Mouse (Mus musculus): ENCODE measurements around the gene Atp6v0a2. TPM values are rescaled to one million over a fixed set of nuclear protein-coding genes. Genes with fewer than 3 reads are reported as not detected.

The Atp6v0a2 gene
- 10 to 100 TPM; 81.7 to 86.2 TPM for polyA plus RNA-seq (2017; shearing (Covaris generic))

DNA sequence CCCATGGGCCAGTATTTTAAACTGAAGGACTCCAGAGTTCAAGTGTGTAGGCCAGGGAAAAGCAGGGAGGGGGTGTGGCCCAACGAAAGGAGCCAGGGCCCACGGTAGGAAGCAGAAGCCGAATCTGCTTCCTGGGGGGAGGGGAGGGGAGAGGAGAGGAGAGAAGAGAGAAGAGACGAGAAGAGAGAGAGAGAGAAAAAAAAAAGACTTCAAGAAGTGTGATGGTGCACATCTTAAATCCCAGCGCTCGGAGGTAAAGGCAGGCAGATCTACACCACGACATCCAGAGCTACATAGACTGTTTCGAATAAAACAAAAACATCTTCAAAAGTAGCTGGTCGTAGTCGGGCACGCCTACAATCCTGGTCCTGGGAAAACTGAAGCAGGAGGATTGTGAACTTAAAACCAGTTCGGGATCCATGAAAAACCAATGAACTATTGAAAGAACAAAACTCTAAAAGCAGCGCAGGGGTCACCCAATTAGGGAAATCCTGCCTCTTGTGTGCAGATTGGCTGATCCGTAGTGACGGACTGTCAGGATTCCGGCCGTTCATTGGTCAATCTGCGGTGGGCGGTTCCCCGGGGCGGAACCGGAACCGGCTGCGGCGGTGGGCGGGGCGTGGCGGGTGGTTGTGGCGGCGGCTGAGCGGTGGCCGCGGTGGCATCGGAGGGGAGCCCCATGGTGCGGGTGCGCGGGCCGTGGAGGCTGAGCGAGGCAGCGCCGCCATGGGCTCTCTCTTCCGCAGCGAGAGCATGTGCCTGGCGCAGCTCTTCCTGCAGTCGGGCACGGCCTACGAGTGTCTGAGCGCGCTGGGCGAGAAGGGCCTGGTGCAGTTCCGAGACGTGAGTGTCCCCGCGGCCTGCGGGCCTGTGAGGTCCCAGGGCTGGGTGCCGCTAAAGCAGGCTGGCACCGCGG lies at the start of gene Atp6v0a2:
Atp6v0a2 (plus strand) TSS at position 129 of the 916 bp plus-strand sequence.

DNA sequence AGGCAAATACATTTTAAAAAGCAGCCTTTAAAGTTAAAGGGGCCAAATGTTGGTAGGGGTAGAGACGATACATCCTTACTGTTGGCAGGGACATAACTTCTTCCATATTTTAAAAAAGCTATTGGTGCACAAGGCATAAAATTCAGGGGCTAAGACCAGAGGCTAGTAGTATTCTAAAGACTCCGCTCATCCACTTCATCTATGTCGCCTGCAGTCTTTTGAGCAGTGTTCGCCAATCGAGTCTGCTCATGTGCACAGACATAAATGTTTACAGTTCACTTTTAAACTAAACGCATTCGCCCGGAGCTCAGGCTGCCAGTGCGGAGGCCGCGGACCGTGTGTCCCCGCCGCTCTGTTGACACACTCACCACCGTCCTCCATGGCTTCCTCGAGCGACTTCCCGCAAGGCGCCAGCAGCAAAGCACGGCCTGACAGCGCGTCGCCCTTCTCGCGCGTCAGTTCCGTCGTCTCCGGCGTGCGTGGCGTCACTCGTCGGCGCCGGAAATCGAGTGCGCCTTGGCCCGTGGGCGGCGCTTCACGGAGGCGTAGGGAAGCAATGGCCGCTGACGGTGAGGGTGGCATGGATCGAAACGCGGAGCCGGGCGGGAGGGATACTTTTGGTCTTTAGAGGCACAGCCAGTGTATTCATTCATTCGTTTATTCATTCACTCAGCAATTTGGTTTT lies 49.6 kb upstream of the Atp6v0a2 start, which contains the start of the genes Eif2b1 and Gtf2h3:
Eif2b1 (minus strand) TSS at position 499 of the 685 bp plus-strand sequence.
Gtf2h3 (plus strand) TSS at position 508 of the 685 bp plus-strand sequence.

DNA sequence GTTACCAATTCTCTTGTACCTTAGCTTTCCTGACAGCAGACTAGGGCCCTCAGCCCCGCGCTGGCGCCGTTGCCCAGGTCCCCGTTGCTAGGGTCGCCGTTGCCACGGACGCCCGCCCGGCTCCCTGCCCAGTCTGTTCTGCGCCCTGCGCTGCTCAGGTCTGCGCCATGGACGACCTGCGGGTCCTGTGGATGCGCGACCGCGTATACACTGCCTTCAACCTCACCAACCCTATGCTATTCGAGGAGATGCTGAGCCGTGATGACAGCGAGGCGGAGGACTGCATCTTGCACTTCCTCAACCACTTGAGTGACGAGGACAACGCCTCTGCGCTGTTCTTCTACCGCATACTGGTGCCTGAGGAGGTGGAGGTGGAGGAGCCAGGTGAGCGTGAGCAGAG lies 96.6 kb downstream of the Atp6v0a2 start, which contains the start of gene Dnah10:
Dnah10 (plus strand) TSS at position 89 of the 400 bp plus-strand sequence.

Other genes with a start within 250 kb of the Atp6v0a2 start
- 100 to 1,000 TPM in 1 of 2 experiments, 10 to 100 TPM in 1; 98.7 to 103 TPM for gene Sbno1, start 202.6 kb upstream of the Atp6v0a2 start, polyA plus RNA-seq (2017; shearing (Covaris generic))
- gene Kmt5a, start 188.6 kb upstream of the Atp6v0a2 start, polyA plus RNA-seq (2017; shearing (Covaris generic)): 10 to 100 TPM; 68.4 to 90.9 TPM
- gene Rilpl2, start 150.2 kb upstream of the Atp6v0a2 start, polyA plus RNA-seq (2017; shearing (Covaris generic)): 100 to 1,000 TPM in 1 of 2 experiments, 10 to 100 TPM in 1; 60.1 to 101 TPM
- 1 to 10 TPM; 6.5 to 8.3 TPM for gene Snrnp35, start 145.4 kb upstream of the Atp6v0a2 start, polyA plus RNA-seq (2017; shearing (Covaris generic))
- 1 to 10 TPM; 4.3 to 5.5 TPM for gene Rilpl1, start 97.2 kb upstream of the Atp6v0a2 start, polyA plus RNA-seq (2017; shearing (Covaris generic))
- gene Tmed2, start 87.9 kb upstream of the Atp6v0a2 start, polyA plus RNA-seq (2017; shearing (Covaris generic)): 100 to 1,000 TPM; 431 to 569 TPM
- gene Ddx55, start 75.7 kb upstream of the Atp6v0a2 start, polyA plus RNA-seq (2017; shearing (Covaris generic)): 10 to 100 TPM; 20.7 to 30.6 TPM
- gene Eif2b1, start 49.4 kb upstream of the Atp6v0a2 start, polyA plus RNA-seq (2017; shearing (Covaris generic)): 10 to 100 TPM; 38.8 to 44.2 TPM
- gene Gtf2h3, start 49.4 kb upstream of the Atp6v0a2 start, polyA plus RNA-seq (2017; shearing (Covaris generic)): 10 to 100 TPM; 41.4 to 53.3 TPM
- under 1 TPM; 0.11 to 0.29 TPM for gene Dnah10, start 96.5 kb downstream of the Atp6v0a2 start, polyA plus RNA-seq (2017; shearing (Covaris generic))
- gene Ccdc92, start 233.8 kb downstream of the Atp6v0a2 start, polyA plus RNA-seq (2017; shearing (Covaris generic)): 10 to 100 TPM; 36.0 to 41.4 TPM
- gene Zfp664, start 234.1 kb downstream of the Atp6v0a2 start, polyA plus RNA-seq (2017; shearing (Covaris generic)): 10 to 100 TPM; 33.8 to 41.3 TPM

Measured in inflammation-experienced regulatory T-cells (primary cell).